Mouse (Mus musculus) thymus, adult 2 months (tissue): ENCODE measurements around the gene Macrod1. TPM values are rescaled to one million over a fixed set of nuclear protein-coding genes. Genes with fewer than 3 reads are reported as not detected.

Experiments used
- DNase-seq: peaks from one replicate; pipeline ENCODE4 v3.0.0; 2021
- H3K27ac ChIP-seq: fragments of 200-500 bp; 2 replicates; pipeline ENCODE4 v1.5.1; 2012; ENCODE audit warnings: low read length, control low read depth; ENCODE audit not compliant: control insufficient read depth, insufficient read depth
- H3K27me3 ChIP-seq: fragments of 200-500 bp; 2 replicates; pipeline ENCODE4 v1.6.1; 2012; ENCODE audit warnings: mild to moderate bottlenecking, low read length, moderate library complexity, mixed read lengths; ENCODE audit not compliant: control insufficient read depth, insufficient read depth
- H3K36me3 ChIP-seq: fragments of 200-500 bp; 2 replicates; pipeline ENCODE4 v1.6.1; 2012; ENCODE audit warnings: mild to moderate bottlenecking, low read length, moderate library complexity; ENCODE audit not compliant: control insufficient read depth, insufficient read depth
- H3K4me1 ChIP-seq: fragments of 200-500 bp; replicated peaks from 2 replicates; pipeline ENCODE4 v1.6.1; 2012; ENCODE audit warnings: low read length; ENCODE audit not compliant: control insufficient read depth, insufficient read depth
- H3K4me3 ChIP-seq: fragments of 200-500 bp; 2 replicates; pipeline ENCODE4 v1.5.1; 2012; ENCODE audit warnings: mild to moderate bottlenecking, low read length, control low read depth, moderate library complexity; ENCODE audit not compliant: control insufficient read depth, insufficient read depth
- CTCF ChIP-seq: fragments of 200-500 bp; IDR thresholded peaks from 2 replicates; pipeline ENCODE4 v1.5.1; 2012; ENCODE audit warnings: mild to moderate bottlenecking, control low read depth, low read length, moderate library complexity, borderline replicate concordance; ENCODE audit not compliant: control insufficient read depth, poor library complexity, insufficient read depth; ENCODE audit errors: extremely low read depth
- POLR2A ChIP-seq: fragments of 200-500 bp; IDR thresholded peaks from 2 replicates; pipeline ENCODE4 v1.6.1; 2012; ENCODE audit warnings: mild to moderate bottlenecking, low read length, control low read depth, moderate library complexity; ENCODE audit not compliant: control insufficient read depth, poor library complexity, insufficient read depth; ENCODE audit errors: extremely low read depth
- WGBS: fragments of 180-500 bp; shearing (Covaris S2); methylation state at CpG from one replicate; pipeline ENCODE4 v1.1.7; 2018; 5-methylcytosine and 5-hydroxymethylcytosine counted together
- polyA plus RNA-seq: library from polyadenylated mRNA; depleted of rRNA; stranded (reverse); fragments of >200 nt; gene quantifications from 2 replicates; pipeline ENCODE4 v1.2.3, GENCODE M21; 2012

Macrod1 gene
- polyA plus RNA-seq, 1 experiment = 49.3 TPM

GRCm38 (mm10) chr19:7090369-7091064 is 33.9 kb downstream of the Macrod1 start:
- H3K27me3 ChIP-seq = no peaks in the 10 kb centered on the region
- TF ChIP-seq CTCF = no peak
- TF ChIP-seq POLR2A = no peak
- WGBS = 43% methylated on average over 10 of the region's 10 CpGs

GRCm38 (mm10) chr19:7091448-7092050 is 34.9 kb downstream of the Macrod1 start:
- H3K27me3 ChIP-seq = no peaks in the 10 kb centered on the region
- TF ChIP-seq POLR2A = no peak
- no peak for TF ChIP-seq CTCF
- H3K27ac ChIP-seq = no peak overlapping the region
- no peak overlapping the region for H3K4me3 ChIP-seq
- DNase-seq = no peak
- no peaks in the 10 kb centered on the region for H3K36me3 ChIP-seq
- WGBS = 88% methylated on average over 10 of the region's 10 CpGs
- peaks cover 20% of the 10 kb centered on the region for H3K4me1 ChIP-seq

More at GRCm38 (mm10) chr19:7090369-7091064, 33.9 kb downstream of the Macrod1 start:
- Histone ChIP-seq H3K4me1 (peaks cover 20% of the 10 kb centered on the region), H3K4me3 (no peak overlapping the region), H3K36me3 (no peaks in the 10 kb centered on the region), H3K27ac (no peak overlapping the region)
- no peak for DNase-seq

DNA sequence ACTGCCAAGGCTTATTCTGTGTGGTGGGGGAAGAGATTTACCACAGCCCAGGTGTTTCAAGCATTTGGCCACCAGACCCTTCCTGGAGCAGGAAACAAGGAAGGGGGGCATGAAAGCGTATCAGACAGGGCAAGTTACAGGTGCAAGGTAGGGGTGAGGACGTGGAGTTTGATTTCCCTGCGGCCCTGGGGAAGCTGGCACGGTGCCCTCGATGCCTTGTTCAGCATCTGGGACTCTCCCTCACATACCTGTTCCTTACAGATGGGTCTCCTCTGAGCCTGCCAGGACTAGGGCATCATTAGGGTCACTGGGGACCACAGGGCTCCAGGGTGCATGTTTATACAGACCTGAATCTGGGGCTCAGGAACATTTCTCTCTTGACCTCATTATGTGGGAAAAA is 36.1 kb downstream of the Macrod1 start:
- DNase-seq = no peak
- H3K4me1 ChIP-seq = peaks cover 20% of the 10 kb centered on the region
- no peak for TF ChIP-seq CTCF
- TF ChIP-seq POLR2A = no peak
- 5% methylated on average over 5 of the region's 5 CpGs for WGBS
- H3K36me3 ChIP-seq = no peaks in the 10 kb centered on the region
- H3K4me3 ChIP-seq = no peak overlapping the region
- no peak overlapping the region for H3K27ac ChIP-seq
- H3K27me3 ChIP-seq = no peaks in the 10 kb centered on the region

- H3K27me3 ChIP-seq = no peaks in the 10 kb centered on the region
- WGBS = 92% methylated on average over 3 of the region's 3 CpGs
- TF ChIP-seq CTCF (no peak), POLR2A (no peak)
Measured at GRCm38 (mm10) chr19:7099620-7100155, 43.1 kb downstream of the Macrod1 start.

GRCm38 (mm10) chr19:7102039-7102438 is 45.4 kb downstream of the Macrod1 start:
- 97% methylated on average over 10 of the region's 10 CpGs for WGBS

More at GRCm38 (mm10) chr19:7099620-7100155, 43.1 kb downstream of the Macrod1 start:
- no peaks in the 10 kb centered on the region for H3K4me1 ChIP-seq
- no peak overlapping the region for H3K4me3 ChIP-seq
- no peak overlapping the region for H3K27ac ChIP-seq
- no peaks in the 10 kb centered on the region for H3K36me3 ChIP-seq
- no peak for DNase-seq

GRCm38 (mm10) chr19:7103349-7103992 is 46.9 kb downstream of the Macrod1 start:
- WGBS = 93% methylated on average over 4 of the region's 4 CpGs
- no peak for TF ChIP-seq CTCF
- Histone ChIP-seq H3K27me3 (no peaks in the 10 kb centered on the region), H3K4me1 (no peaks in the 10 kb centered on the region), H3K27ac (no peak overlapping the region), H3K4me3 (no peak overlapping the region), H3K36me3 (no peaks in the 10 kb centered on the region)
- DNase-seq = no peak

More at GRCm38 (mm10) chr19:7102039-7102438, 45.4 kb downstream of the Macrod1 start:
- H3K27ac ChIP-seq = no peak overlapping the region
- H3K36me3 ChIP-seq = no peaks in the 10 kb centered on the region
- H3K4me1 ChIP-seq = no peaks in the 10 kb centered on the region
- DNase-seq = no peak
- no peak for TF ChIP-seq POLR2A
- TF ChIP-seq CTCF = no peak
- no peak overlapping the region for H3K4me3 ChIP-seq
- no peaks in the 10 kb centered on the region for H3K27me3 ChIP-seq

DNA sequence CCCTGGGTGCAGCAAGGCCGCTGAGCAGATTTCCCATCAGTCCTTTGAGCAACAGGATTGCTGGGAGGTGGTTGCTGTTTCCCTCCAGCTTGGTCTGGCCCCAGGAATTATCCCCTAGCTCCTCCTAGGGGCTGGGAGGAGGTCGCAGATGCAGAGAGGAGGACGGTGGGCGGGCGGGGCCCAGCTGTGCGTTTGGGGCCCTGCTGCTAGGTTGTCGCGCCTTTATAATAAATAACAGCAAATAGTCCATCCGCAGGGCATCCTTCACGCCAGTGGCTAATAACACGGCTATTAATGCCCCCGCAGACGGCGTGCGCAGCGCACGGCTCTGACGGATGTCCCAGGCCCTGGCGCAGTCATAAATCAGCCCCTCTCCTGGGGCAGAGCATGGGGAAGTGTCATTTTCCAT is 47.4 kb downstream of the Macrod1 start:
- Histone ChIP-seq H3K4me3 (no peak overlapping the region), H3K27ac (no peak overlapping the region), H3K36me3 (no peaks in the 10 kb centered on the region)

More for the DNA sequence above, 47.4 kb downstream of the Macrod1 start:
- H3K27me3 ChIP-seq = no peaks in the 10 kb centered on the region
- WGBS = 90% methylated on average over 19 of the region's 19 CpGs
- no peaks in the 10 kb centered on the region for H3K4me1 ChIP-seq
- TF ChIP-seq POLR2A = no peak
- TF ChIP-seq CTCF = no peak
- no peak for DNase-seq
